Mouse (Mus musculus): ENCODE measurements around the gene Ndufs8.

GRCm38 (mm10) chr19:3929211-3929941, 16.8 kb upstream of the Ndufs8 start, which contains the start of gene Aldh3b1:
- TF ChIP-seq CTCF (IDR thresholded peaks at IDR 0.05; ENCODE audit: low read depth) (no peak), EP300 (IDR thresholded peaks at IDR 0.05; ENCODE audit: low read depth) (no peak)
